12 mouse cellular contexts compared by ENCODE assay signal in genomic region chr5:7655280-7655679, GRCm38 (mm10).
DNase-seq lines count a peak whose midpoint lies in the region; ATAC-seq and TF ChIP-seq lines count a peak whose summit lies in the region.
"Had no signal": no experiment of that assay in that cellular context is flagged by ENCODE, and none has a peak within 500 bp of the region (broad histone marks: within the 10 kb centered on the region; RNA-seq: fewer than 3 reads in every experiment).

No protein-coding gene starts in this region.

- WGBS in limb, embryonic 14.5 days, result 63% methylated on average over 2 of the region's 2 CpGs
- WGBS in limb, embryonic 10.5 days, result 92% methylated on average over 2 of the region's 2 CpGs
- WGBS in hindbrain, postnatal 0 days, result 33% methylated on average over 2 of the region's 2 CpGs

- H3K36me3 ChIP-seq in limb, embryonic 14.5 days (ENCODE audit: control insufficient read depth, insufficient read depth, low read length), result no peaks in the 10 kb centered on the region
- no peaks in the 10 kb centered on the region for H3K36me3 ChIP-seq in limb, embryonic 10.5 days
- no peaks in the 10 kb centered on the region for H3K36me3 ChIP-seq in hindbrain, postnatal 0 days (ENCODE audit: insufficient read depth, low read length)
- H3K36me3 ChIP-seq: embryonic facial prominence, embryonic 15.5 days; liver, embryonic 15.5 days had no signal

- no peak overlapping the region for H3K27ac ChIP-seq in limb, embryonic 14.5 days (replicated peaks; ENCODE audit: low read depth, low read length)
- no peak overlapping the region for H3K27ac ChIP-seq in limb, embryonic 10.5 days
- H3K27ac ChIP-seq in hindbrain, postnatal 0 days, result no peak overlapping the region
- H3K27ac ChIP-seq: embryonic facial prominence, embryonic 15.5 days; liver, embryonic 15.5 days had no signal

- H3K9ac ChIP-seq in limb, embryonic 14.5 days (ENCODE audit: low read depth, low read length, severe bottlenecking), result no peak overlapping the region
- H3K9ac ChIP-seq in hindbrain, postnatal 0 days (replicated peaks; ENCODE audit: low read length), result no peak overlapping the region
- H3K9ac ChIP-seq: embryonic facial prominence, embryonic 15.5 days; liver, embryonic 15.5 days had no signal

- no peaks in the 10 kb centered on the region for H3K4me1 ChIP-seq in limb, embryonic 14.5 days (ENCODE audit: control insufficient read depth, insufficient read depth, low read length)
- H3K4me1 ChIP-seq in limb, embryonic 10.5 days, result no peaks in the 10 kb centered on the region
- no peaks in the 10 kb centered on the region for H3K4me1 ChIP-seq in hindbrain, postnatal 0 days (ENCODE audit: insufficient read depth, low read length)
- H3K4me1 ChIP-seq: embryonic facial prominence, embryonic 15.5 days; liver, embryonic 15.5 days had no signal

- H3K4me2 ChIP-seq in limb, embryonic 14.5 days (replicated peaks; ENCODE audit: low read depth, low read length, severe bottlenecking), result no peak overlapping the region
- no peak overlapping the region for H3K4me2 ChIP-seq in hindbrain, postnatal 0 days (ENCODE audit: low read depth, low read length)
- H3K4me2 ChIP-seq: embryonic facial prominence, embryonic 15.5 days; liver, embryonic 15.5 days had no signal

- no peaks in the 10 kb centered on the region for H3K27me3 ChIP-seq in limb, embryonic 14.5 days (ENCODE audit: control insufficient read depth, insufficient read depth, low read length)
- H3K27me3 ChIP-seq in limb, embryonic 10.5 days (ENCODE audit: low read depth, poor library complexity, severe bottlenecking), result no peaks in the 10 kb centered on the region
- H3K27me3 ChIP-seq in hindbrain, postnatal 0 days (ENCODE audit: insufficient read depth, low read length), result no peaks in the 10 kb centered on the region
- H3K27me3 ChIP-seq: embryonic facial prominence, embryonic 15.5 days; liver, embryonic 15.5 days had no signal

- ATAC-seq in limb, embryonic 14.5 days (ENCODE audit: low FRiP score, low read depth), result no peak
- peak; percentile 76 for ATAC-seq in cerebellum, adult (ENCODE audit: insufficient number of reproducible peaks, low FRiP score, low TSS enrichment)
- peak; percentile 64; the same call in 1 of the 2 replicates for ATAC-seq in hindbrain, postnatal 0 days
- ATAC-seq in inflammation-experienced regulatory T-cells, adult 6 months, result no peak

- no peak overlapping the region for H3K4me3 ChIP-seq in limb, embryonic 14.5 days (replicated peaks; ENCODE audit: low read length)
- no peak overlapping the region for H3K4me3 ChIP-seq in limb, embryonic 10.5 days
- no peak overlapping the region for H3K4me3 ChIP-seq in hindbrain, postnatal 0 days (ENCODE audit: low read length)
- H3K4me3 ChIP-seq: embryonic facial prominence, embryonic 15.5 days; liver, embryonic 15.5 days had no signal

- no peak for TF ChIP-seq POLR2A in limb, embryonic 14.5 days (IDR thresholded peaks at IDR 0.05; ENCODE audit: borderline replicate concordance, extremely low read depth, insufficient read depth, insufficient read length)

- no peaks in the 10 kb centered on the region for H3K9me3 ChIP-seq in limb, embryonic 14.5 days (ENCODE audit: control insufficient read depth, low read length)
- H3K9me3 ChIP-seq in limb, embryonic 10.5 days (replicated peaks), result no peaks in the 10 kb centered on the region
- H3K9me3 ChIP-seq in hindbrain, postnatal 0 days (ENCODE audit: low read length), result no peaks in the 10 kb centered on the region
- H3K9me3 ChIP-seq: embryonic facial prominence, embryonic 15.5 days; liver, embryonic 15.5 days had no signal

- TF ChIP-seq CTCF in hindbrain, postnatal 0 days (IDR thresholded peaks at IDR 0.05; ENCODE audit: low read depth), result no peak

- peak; percentile 28 for DNase-seq in limb, embryonic 14.5 days (ENCODE audit: low spot score)
- no peak for DNase-seq in limb, embryonic 10.5 days (ENCODE audit: low spot score)
- DNase-seq in cerebellum, adult 9-10 months, result peak; percentile 63
- peak; percentile 89 for DNase-seq in hindbrain, postnatal 0 days (ENCODE audit: low spot score)
- no peak for DNase-seq in spleen, postnatal 14 days (ENCODE audit: low spot score in 2 of 2)
- DNase-seq in adrenal gland, adult 18-20 months (ENCODE audit: low spot score in 2 of 2), result no peak
- DNase-seq: gastrocnemius, postnatal 10 days; kidney, adult 11 months had no signal

Comparison
In these comparisons a context has a peak if more than half of its experiments do, and no peak if none do; other contexts are left out.
1. DNase-seq: peak in limb, embryonic 14.5 days (single experiment), cerebellum, adult 9-10 months (single experiment) and hindbrain, postnatal 0 days (single experiment); none in limb, embryonic 10.5 days (single experiment), spleen, postnatal 14 days (0 of 2) and adrenal gland, adult 18-20 months (0 of 2).
2. ATAC-seq: peak in cerebellum, adult (single experiment) and hindbrain, postnatal 0 days (single experiment); none in limb, embryonic 14.5 days (single experiment) and inflammation-experienced regulatory T-cells, adult 6 months (single experiment).